Mouse (Mus musculus): ENCODE results near the gene Tmem132d. TPM values are rescaled to one million over a fixed set of nuclear protein-coding genes. Genes with fewer than 3 reads are reported as not detected.

Tmem132d gene
- polyA plus RNA-seq, 1 experiment: not detected

- H3K4me3 ChIP-seq (ENCODE audit: insufficient read depth, low read depth, low read length): no peak overlapping the region
- no peak overlapping the region for H3K27ac ChIP-seq (replicated peaks; ENCODE audit: low read depth, low read length)
- no peaks in the 10 kb centered on the region for H3K4me1 ChIP-seq (ENCODE audit: control insufficient read depth, insufficient read depth, insufficient read length, low read length)
These were observed 909 bp upstream of the Tmem132d start for GRCm38 (mm10) chr5:128433786-128434185.

GRCm38 (mm10) chr5:128432422-128432821, 455 bp downstream of the Tmem132d start:
- no peak overlapping the region for H3K4me3 ChIP-seq (ENCODE audit: insufficient read depth, low read depth, low read length)
- no peak overlapping the region for H3K27ac ChIP-seq (replicated peaks; ENCODE audit: low read depth, low read length)
- no peaks in the 10 kb centered on the region for H3K4me1 ChIP-seq (ENCODE audit: control insufficient read depth, insufficient read depth, insufficient read length, low read length)

GRCm38 (mm10) chr5:128424636-128425035, 8.2 kb downstream of the Tmem132d start:
- Histone ChIP-seq H3K27ac (replicated peaks; ENCODE audit: low read depth, low read length) (no peak overlapping the region), H3K4me3 (ENCODE audit: insufficient read depth, low read depth, low read length) (no peak overlapping the region), H3K4me1 (ENCODE audit: control insufficient read depth, insufficient read depth, insufficient read length, low read length) (no peaks in the 10 kb centered on the region)

GRCm38 (mm10) chr5:128424213-128424612, 8.7 kb downstream of the Tmem132d start:
- H3K27ac ChIP-seq (replicated peaks; ENCODE audit: low read depth, low read length): no peak overlapping the region
- H3K4me3 ChIP-seq (ENCODE audit: insufficient read depth, low read depth, low read length): no peak overlapping the region
- no peaks in the 10 kb centered on the region for H3K4me1 ChIP-seq (ENCODE audit: control insufficient read depth, insufficient read depth, insufficient read length, low read length)

- no peaks in the 10 kb centered on the region for H3K4me1 ChIP-seq (ENCODE audit: control insufficient read depth, insufficient read depth, insufficient read length, low read length)
- no peak overlapping the region for H3K4me3 ChIP-seq (ENCODE audit: insufficient read depth, low read depth, low read length)
- no peak overlapping the region for H3K27ac ChIP-seq (replicated peaks; ENCODE audit: low read depth, low read length)
These were observed 10.8 kb downstream of the Tmem132d start for GRCm38 (mm10) chr5:128422090-128422489.

- no peak overlapping the region for H3K4me3 ChIP-seq (ENCODE audit: insufficient read depth, low read depth, low read length)
- H3K27ac ChIP-seq (replicated peaks; ENCODE audit: low read depth, low read length): no peak overlapping the region
- no peaks in the 10 kb centered on the region for H3K4me1 ChIP-seq (ENCODE audit: control insufficient read depth, insufficient read depth, insufficient read length, low read length)
These were observed 14.6 kb downstream of the Tmem132d start for GRCm38 (mm10) chr5:128418149-128418710.

GRCm38 (mm10) chr5:128414056-128414455, 18.8 kb downstream of the Tmem132d start:
- H3K4me1 ChIP-seq (ENCODE audit: control insufficient read depth, insufficient read depth, insufficient read length, low read length): no peaks in the 10 kb centered on the region
- no peak overlapping the region for H3K27ac ChIP-seq (replicated peaks; ENCODE audit: low read depth, low read length)
- no peak overlapping the region for H3K4me3 ChIP-seq (ENCODE audit: insufficient read depth, low read depth, low read length)

GRCm38 (mm10) chr5:128412306-128412705, 20.6 kb downstream of the Tmem132d start:
- H3K27ac ChIP-seq (replicated peaks; ENCODE audit: low read depth, low read length): no peak overlapping the region
- no peaks in the 10 kb centered on the region for H3K4me1 ChIP-seq (ENCODE audit: control insufficient read depth, insufficient read depth, insufficient read length, low read length)
- no peak overlapping the region for H3K4me3 ChIP-seq (ENCODE audit: insufficient read depth, low read depth, low read length)

- Histone ChIP-seq H3K27ac (replicated peaks; ENCODE audit: low read depth, low read length) (no peak overlapping the region), H3K4me1 (ENCODE audit: control insufficient read depth, insufficient read depth, insufficient read length, low read length) (no peaks in the 10 kb centered on the region), H3K4me3 (ENCODE audit: insufficient read depth, low read depth, low read length) (no peak overlapping the region)
These were observed 25.3 kb downstream of the Tmem132d start for GRCm38 (mm10) chr5:128407546-128407945.

- Histone ChIP-seq H3K4me1 (ENCODE audit: control insufficient read depth, insufficient read depth, insufficient read length, low read length) (no peaks in the 10 kb centered on the region), H3K27ac (replicated peaks; ENCODE audit: low read depth, low read length) (no peak overlapping the region), H3K4me3 (ENCODE audit: insufficient read depth, low read depth, low read length) (no peak overlapping the region)
These were observed 27.8 kb downstream of the Tmem132d start for GRCm38 (mm10) chr5:128405071-128405470.

- H3K4me1 ChIP-seq (ENCODE audit: control insufficient read depth, insufficient read depth, insufficient read length, low read length): no peaks in the 10 kb centered on the region
- H3K4me3 ChIP-seq (ENCODE audit: insufficient read depth, low read depth, low read length): no peak overlapping the region
- no peak overlapping the region for H3K27ac ChIP-seq (replicated peaks; ENCODE audit: low read depth, low read length)
These were observed 28.7 kb downstream of the Tmem132d start for GRCm38 (mm10) chr5:128404223-128404622.

- Histone ChIP-seq H3K4me1 (ENCODE audit: control insufficient read depth, insufficient read depth, insufficient read length, low read length) (no peaks in the 10 kb centered on the region), H3K27ac (replicated peaks; ENCODE audit: low read depth, low read length) (no peak overlapping the region), H3K4me3 (ENCODE audit: insufficient read depth, low read depth, low read length) (no peak overlapping the region)
These were observed 40.5 kb downstream of the Tmem132d start for GRCm38 (mm10) chr5:128392372-128392771.

GRCm38 (mm10) chr5:128389665-128390064, 43.2 kb downstream of the Tmem132d start:
- no peak overlapping the region for H3K4me3 ChIP-seq (ENCODE audit: insufficient read depth, low read depth, low read length)
- H3K27ac ChIP-seq (replicated peaks; ENCODE audit: low read depth, low read length): no peak overlapping the region
- no peaks in the 10 kb centered on the region for H3K4me1 ChIP-seq (ENCODE audit: control insufficient read depth, insufficient read depth, insufficient read length, low read length)

- Histone ChIP-seq H3K4me3 (ENCODE audit: insufficient read depth, low read depth, low read length) (no peak overlapping the region), H3K4me1 (ENCODE audit: control insufficient read depth, insufficient read depth, insufficient read length, low read length) (no peaks in the 10 kb centered on the region), H3K27ac (replicated peaks; ENCODE audit: low read depth, low read length) (no peak overlapping the region)
These were observed 44.3 kb downstream of the Tmem132d start for GRCm38 (mm10) chr5:128388358-128389141.

- H3K4me3 ChIP-seq (ENCODE audit: insufficient read depth, low read depth, low read length): no peak overlapping the region
- no peak overlapping the region for H3K27ac ChIP-seq (replicated peaks; ENCODE audit: low read depth, low read length)
- no peaks in the 10 kb centered on the region for H3K4me1 ChIP-seq (ENCODE audit: control insufficient read depth, insufficient read depth, insufficient read length, low read length)
These were observed 63.1 kb downstream of the Tmem132d start for GRCm38 (mm10) chr5:128369814-128370213.

GRCm38 (mm10) chr5:128369111-128369510, 63.8 kb downstream of the Tmem132d start:
- Histone ChIP-seq H3K4me3 (ENCODE audit: insufficient read depth, low read depth, low read length) (no peak overlapping the region), H3K4me1 (ENCODE audit: control insufficient read depth, insufficient read depth, insufficient read length, low read length) (no peaks in the 10 kb centered on the region), H3K27ac (replicated peaks; ENCODE audit: low read depth, low read length) (no peak overlapping the region)
